Mouse (Mus musculus) thymus, adult 18-20 months (tissue): Measurements from ENCODE around the gene Sirpa.

Experiments used
- DNase-seq, 2 experiments: peaks; one replicate each; pipeline ENCODE4 v3.0.0; 2022; ENCODE audit warnings: mixed read lengths in 2 of 2

Sirpa gene

DNA sequence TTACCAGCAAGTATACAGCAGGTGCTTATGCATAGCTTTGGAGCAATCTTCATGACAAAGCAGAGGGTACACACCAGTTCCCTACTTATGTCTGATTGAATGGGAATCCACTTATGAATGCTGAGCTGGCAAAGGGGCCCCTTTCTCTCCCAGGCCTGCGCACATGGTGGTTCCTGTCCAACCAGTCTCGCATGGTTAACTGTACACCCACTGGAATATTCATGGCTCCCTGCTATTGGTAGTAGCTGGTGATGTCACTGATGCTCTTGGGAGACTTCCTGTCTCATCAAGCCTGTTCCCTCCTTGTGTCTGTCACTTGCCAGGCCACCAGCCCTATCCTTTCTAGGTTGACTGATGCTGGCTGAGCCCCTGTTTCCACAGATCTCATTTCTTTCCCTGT lies 14.3 kb downstream of the Sirpa start:
- no peak for DNase-seq

DNA sequence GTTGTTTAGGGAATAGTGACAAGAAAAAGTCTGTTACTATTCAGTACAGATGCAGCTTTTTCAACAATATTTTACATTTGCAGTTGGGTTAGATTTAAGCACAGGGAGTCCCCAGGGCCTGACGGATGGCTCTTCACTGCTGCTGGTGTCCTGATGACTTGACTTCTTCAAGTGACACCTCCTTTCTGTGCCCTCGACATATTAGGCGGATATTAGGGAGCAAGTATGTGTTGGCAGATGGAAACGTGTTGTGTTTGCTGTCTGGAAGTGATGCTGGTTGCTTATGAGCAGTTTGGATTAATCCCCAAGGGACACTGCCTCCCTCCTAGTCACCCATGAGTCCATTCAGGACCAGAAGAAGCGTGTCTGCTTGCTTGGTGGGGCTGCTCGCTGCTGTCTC lies 21.3 kb downstream of the Sirpa start:
- no peak for DNase-seq

GRCm38 (mm10) chr2:129614482-129615185 lies 22.0 kb downstream of the Sirpa start:
- no peak for DNase-seq

DNA sequence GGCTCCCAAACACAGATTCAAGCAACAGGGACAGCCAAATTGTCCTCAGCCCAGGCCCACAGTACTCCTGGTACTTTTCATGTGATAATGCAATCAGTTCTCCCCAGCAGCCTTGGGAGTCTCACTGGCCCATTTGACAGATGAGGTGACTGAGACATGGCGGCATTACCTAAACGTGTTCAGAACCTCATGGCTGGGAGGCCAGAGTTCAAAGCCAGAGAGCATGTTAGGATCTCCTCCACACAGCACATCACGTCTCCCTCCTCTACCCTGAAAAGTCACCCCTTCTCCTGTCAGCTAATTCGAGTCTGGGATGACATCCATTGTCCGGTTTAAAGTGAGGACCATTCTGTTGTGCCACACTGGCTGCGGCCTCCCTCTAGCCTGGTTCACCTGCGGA lies 27.5 kb downstream of the Sirpa start:
- no peak for DNase-seq

- no peak for DNase-seq
These were observed 28.2 kb downstream of the Sirpa start for GRCm38 (mm10) chr2:129620881-129621280.

DNA sequence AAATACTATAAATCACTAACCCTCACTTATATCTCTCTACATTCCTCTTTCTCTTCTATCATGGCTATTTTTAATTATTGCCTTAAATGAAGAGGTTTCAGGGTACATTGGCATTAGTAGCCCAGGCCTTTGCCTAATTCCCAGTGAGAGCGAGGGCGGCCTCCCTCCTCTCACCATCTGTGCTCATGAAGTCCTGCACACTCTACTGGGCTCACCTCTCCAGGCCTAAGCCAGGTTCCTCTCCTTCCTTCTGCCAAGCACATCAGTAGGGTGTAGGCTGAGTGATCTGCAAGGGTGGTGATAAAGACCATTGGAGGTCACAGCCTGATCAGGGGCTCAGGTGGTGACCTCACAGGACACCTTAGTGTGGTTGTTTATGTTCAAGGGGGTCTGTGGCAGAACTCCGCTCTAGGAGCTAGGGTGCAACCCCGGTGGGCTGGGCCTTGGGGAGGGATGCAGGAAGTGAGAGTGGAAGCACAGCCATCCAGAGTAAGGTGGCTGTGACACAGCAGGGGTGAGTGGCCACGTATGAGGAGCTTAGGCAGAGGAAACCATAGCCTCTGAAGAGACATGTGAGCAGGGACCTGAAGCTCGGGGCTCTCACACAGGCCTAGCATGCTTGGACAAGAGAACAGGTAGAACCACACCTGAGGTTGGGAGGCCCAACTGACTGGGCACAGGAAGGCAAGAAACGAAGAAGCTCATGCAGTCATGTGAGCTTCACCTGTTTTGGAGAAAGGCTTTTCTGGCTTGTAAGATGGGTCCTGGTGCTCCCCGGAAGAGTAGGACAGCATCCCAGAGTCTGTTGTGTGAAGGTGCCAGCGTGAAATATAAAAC lies 29.2 kb downstream of the Sirpa start:
- no peak for DNase-seq

- no peak for DNase-seq
These were observed 30.3 kb downstream of the Sirpa start for GRCm38 (mm10) chr2:129622918-129623317.

DNA sequence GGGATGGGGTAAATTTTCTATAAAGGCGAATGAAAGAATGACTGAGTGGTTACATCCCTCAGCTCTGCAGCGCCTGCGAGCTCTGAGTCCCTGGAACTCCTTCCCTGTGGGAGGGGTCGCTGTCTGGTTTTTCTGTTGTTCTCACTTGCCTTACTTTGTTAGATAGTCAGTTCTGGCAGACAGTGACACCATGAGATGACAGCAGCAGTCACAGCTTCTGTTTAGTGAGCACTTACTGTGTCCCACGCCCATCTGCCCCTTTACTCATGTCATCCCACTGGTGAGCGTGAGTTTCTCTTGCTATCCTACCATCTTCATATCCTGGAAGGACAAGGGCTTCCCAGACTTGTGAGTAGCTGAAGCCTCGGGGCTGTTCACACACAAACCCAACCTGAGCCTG lies 31.1 kb downstream of the Sirpa start:
- no peak for DNase-seq

DNA sequence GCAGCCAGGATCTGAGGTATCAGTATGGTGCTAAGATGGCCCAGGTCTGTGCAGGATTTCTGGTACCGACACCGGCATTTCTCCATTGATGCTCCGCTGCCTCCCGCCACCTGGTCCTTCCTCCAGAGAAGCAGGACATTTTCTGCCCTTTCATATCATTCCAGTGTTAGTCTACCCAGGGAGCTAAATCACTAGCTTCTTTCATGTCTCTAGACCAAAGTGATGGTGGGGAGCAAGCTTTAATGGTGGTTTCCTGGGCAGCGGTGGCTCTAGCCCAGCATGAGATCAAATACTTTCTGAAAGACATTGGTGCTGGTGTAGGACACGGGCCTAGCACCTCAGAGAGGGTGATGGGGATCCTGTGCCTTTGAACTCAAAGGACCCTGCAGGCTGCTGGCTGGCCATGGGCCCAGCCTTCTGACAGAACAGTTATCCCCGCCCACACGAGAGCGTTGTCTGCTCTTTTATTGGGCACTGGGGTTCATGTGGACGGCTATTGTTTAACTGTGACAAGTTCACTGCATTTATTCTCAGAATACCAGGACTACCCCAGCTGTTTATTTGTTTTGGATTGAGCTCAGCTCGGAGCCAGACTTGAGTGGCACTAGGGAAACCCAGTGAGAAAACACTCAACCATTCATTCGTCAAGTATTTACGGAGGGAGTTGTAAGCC lies 31.7 kb downstream of the Sirpa start:
- DNase-seq = no peak

DNA sequence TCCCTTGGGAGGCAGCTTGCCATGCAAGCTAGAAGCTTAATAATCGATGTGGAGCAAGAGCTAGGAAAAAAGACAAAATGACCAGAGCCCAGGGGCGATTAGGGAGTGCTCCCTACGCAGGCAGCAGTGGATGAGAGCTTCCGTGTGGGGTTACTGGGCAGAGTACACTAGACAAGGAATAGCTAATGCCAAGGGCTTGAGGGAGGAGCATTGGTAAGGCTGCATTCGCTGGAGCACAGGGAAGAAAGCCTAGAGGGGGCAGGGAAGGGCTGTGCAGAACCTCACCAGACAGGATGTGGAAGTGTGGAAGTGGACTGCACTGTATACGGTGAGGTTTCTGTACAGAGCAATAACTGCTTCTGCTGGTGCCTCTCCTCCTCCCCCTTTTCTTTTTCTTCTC lies 32.3 kb downstream of the Sirpa start:
- no peak for DNase-seq

DNA sequence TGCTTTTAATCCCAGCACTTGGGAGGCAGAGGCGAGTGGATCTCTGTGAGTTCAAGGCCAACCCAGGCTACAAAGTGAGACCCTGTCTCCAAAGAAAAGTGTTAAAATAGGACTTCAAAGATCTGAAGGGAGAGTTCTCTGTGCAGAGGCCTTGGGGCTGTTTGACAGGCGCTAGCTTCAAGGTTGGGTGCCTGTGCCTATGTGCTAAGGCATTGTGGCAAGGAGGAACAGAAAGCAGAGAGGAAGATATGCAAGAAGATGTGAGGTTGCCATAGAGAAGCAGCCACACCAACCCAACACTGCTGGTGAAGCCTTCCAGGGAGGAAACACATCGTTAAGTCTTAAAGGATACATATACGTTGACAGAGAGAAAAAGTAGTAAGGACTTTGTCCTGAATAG lies 33.2 kb downstream of the Sirpa start:
- DNase-seq = no peak

- DNase-seq = no peak
These were observed 34.0 kb downstream of the Sirpa start for GRCm38 (mm10) chr2:129626621-129627061.

GRCm38 (mm10) chr2:129627133-129627532 lies 34.5 kb downstream of the Sirpa start:
- DNase-seq = no peak

GRCm38 (mm10) chr2:129627811-129628210 lies 35.2 kb downstream of the Sirpa start:
- no peak for DNase-seq

- no peak for DNase-seq
These were observed 36.0 kb downstream of the Sirpa start for GRCm38 (mm10) chr2:129628456-129629185.

- DNase-seq = no peak
These were observed 37.3 kb downstream of the Sirpa start for GRCm38 (mm10) chr2:129629786-129630531.

DNA sequence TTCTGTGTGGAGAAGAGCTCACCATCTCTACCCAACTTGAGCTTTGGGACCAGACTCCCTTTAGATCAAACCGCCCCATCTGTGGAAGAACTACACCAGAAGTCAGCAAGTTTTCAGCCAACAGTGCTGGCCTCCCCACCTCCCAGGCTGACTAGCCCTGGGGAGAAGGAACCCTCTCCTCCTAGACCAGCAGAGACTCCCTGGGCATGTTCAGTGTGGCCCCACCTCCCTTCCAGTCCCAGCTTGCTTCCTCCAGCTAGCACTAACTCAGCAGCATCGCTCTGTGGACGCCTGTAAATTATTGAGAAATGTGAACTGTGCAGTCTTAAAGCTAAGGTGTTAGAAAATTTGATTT lies 37.9 kb downstream of the Sirpa start:
- no peak for DNase-seq

DNA sequence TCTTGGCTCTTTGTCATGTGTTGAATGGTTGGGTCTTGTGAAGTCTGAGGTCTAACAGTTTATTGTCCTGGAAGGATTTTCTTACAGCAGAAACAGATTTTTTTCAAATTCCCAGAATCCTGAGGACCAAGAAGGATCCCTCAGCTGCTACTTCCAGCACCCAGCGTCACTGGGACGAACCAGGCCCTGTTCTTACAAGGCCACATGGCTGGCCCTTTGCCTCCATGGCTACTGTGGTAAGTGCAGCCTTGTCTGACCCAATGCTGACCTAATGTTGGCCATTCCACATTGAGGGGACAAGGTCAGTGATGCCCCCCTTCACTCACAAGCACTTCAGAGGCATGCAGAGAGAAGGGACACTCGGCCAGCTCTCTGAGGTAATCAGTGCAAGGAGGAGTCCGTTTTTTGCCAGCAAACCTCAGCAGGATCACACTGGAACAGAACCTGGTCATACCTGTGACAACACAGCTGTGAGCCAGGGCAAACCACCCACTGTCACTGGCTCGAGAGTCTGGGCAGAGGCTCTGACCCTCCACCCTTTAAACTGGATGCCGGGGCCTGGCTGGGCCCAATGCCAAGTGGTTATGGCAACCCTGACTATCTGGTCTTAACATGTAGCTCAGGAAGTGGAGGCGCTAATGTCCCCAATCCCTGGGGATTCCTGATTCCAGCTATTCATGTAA lies 38.5 kb downstream of the Sirpa start:
- no peak for DNase-seq

GRCm38 (mm10) chr2:129632324-129632723 lies 39.7 kb downstream of the Sirpa start:
- no peak for DNase-seq

DNA sequence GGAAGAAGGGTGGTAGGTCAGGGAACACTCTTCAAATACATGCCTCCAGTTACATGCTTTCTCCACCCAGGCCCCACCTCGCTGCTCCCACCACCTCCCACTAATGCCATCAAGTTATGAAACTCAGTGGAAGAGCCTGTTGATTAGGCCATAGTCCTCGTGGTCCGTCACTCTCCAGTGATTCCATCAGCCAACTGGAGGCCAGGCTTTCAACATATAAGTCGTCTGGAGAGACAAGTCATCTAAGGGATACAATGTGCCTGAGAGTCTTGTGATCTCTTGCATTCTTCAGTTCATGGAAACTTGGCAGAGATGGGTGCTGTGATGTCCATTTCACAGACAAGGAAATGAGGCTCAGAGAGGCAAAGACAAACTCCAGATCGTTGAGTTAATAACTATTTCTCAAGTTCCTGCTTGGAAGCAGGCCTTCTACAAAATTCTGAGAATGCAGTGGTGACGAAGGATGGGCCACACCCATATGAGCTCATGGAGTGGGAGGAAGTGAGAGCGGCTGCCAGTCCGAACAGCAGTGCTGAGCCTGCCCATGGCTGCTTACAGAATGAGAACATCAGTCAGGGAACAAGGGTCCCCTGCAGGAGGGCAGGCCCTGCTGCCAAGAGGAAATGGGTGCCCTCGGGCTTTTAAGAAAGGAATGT lies 40.6 kb downstream of the Sirpa start:
- peak; percentile 13 for DNase-seq

DNA sequence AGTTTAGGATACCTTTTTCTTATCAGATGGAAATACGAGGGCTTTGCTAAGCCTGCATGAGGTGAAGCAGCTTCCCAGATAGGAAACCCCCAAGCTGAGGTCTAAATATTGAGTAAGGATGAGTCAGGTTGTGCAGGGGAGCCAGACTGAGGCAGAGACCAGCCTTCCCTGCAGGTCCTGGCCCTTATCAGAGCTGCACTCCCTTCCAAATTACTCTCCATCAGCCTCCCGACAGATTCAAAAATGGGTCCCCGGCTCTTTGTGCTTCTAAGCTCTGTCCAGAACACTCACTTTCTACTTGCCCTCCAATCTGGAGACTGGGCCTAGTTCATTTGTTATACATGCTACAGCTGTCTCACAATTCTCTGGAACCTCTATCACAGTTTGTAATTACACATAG lies 41.3 kb downstream of the Sirpa start:
- no peak for DNase-seq
